8 mouse cellular contexts compared by ENCODE assay signal in the genomic region with DNA sequence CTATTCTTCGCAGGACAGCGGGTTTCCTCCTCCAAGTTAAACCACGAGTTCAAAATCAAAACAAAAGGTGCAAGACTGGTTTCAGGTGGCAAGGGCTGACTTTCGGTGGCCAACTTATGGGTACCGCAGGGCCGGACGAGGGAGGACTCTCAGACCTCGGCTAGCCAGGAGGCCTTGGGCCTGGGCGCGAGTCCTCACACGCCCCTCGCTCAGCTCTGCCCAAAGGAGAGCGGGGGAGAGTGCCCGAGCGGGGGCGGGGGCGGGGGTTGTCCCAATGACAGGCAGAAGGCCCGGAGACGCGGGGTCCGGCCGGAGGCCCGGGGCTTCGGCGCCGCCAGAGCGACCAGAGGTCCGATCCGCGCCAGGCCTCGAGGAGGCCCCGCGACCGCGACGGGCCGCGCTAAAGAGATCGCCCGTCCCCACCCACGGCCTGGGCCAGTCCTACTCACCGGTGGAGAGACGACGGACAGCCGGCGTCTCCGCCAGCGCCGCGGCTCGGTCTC. TPM values are rescaled to one million over a fixed set of nuclear protein-coding genes. Genes with fewer than 3 reads are reported as not detected.
A peak's percentile ranks its signal among the peaks of the same experiment; 100 is the strongest.
DNase-seq lines count a peak whose midpoint lies in the region; ATAC-seq and TF ChIP-seq lines count a peak whose summit lies in the region.

No protein-coding gene starts in this region.

- peak overlapping the region; percentile 89 for H3ac ChIP-seq in C2C12 (ENCODE audit: control insufficient read depth, insufficient read length, low read depth)

- no peaks in the 10 kb centered on the region for H3K27me3 ChIP-seq in heart, embryonic 11.5 days (ENCODE audit: control insufficient read depth, insufficient read depth, low read length)
- H3K27me3 ChIP-seq in C2C12 (ENCODE audit: control insufficient read depth, insufficient read depth, insufficient read length): no peaks in the 10 kb centered on the region
- no peaks in the 10 kb centered on the region for H3K27me3 ChIP-seq in hindbrain, embryonic 12.5 days
- no peaks in the 10 kb centered on the region for H3K27me3 ChIP-seq in lung, postnatal 0 days (replicated peaks; ENCODE audit: insufficient read depth, low read length)

- no peak for TF ChIP-seq EP300 in lung, postnatal 0 days (IDR thresholded peaks at IDR 0.05)

- H3K36me3 ChIP-seq in heart, embryonic 11.5 days (ENCODE audit: control insufficient read depth, insufficient read depth, low read length): no peaks in the 10 kb centered on the region
- no peaks in the 10 kb centered on the region for H3K36me3 ChIP-seq in C2C12 (ENCODE audit: control insufficient read depth, insufficient read depth)
- no peaks in the 10 kb centered on the region for H3K36me3 ChIP-seq in hindbrain, embryonic 12.5 days
- H3K36me3 ChIP-seq in lung, postnatal 0 days (ENCODE audit: insufficient read depth, low read length): no peaks in the 10 kb centered on the region

- DNase-seq in heart, adult 11 months: no peak
- DNase-seq in embryo, embryonic 10.5 days (ENCODE audit: low spot score): peak; percentile 63
- no peak for DNase-seq in lung, postnatal 0 days (ENCODE audit: low spot score)
- DNase-seq in skeletal muscle tissue, adult 2 months (ENCODE audit: low read depth, low spot score): peak; percentile 15
- no peak for DNase-seq in cerebellum, adult 11 months

- H3K9ac ChIP-seq in heart, embryonic 11.5 days (ENCODE audit: low read depth, low read length): peak overlapping the region; percentile 84
- H3K9ac ChIP-seq in hindbrain, embryonic 12.5 days: peak overlapping the region; percentile 90
- H3K9ac ChIP-seq in lung, postnatal 0 days (replicated peaks; ENCODE audit: low read depth): peak overlapping the region; percentile 84

- H3K4me2 ChIP-seq in heart, embryonic 11.5 days: peak overlapping the region; percentile 68
- peak overlapping the region; percentile 65 for H3K4me2 ChIP-seq in hindbrain, embryonic 12.5 days (replicated peaks)
- H3K4me2 ChIP-seq in lung, postnatal 0 days (replicated peaks; ENCODE audit: low read depth, low read length): peak overlapping the region; percentile 84

- TF ChIP-seq CTCF in C2C12 (IDR thresholded peaks at IDR 0.05; ENCODE audit: control insufficient read depth, insufficient read depth, insufficient read length): no peak
- no peak for TF ChIP-seq CTCF in lung, postnatal 0 days (IDR thresholded peaks at IDR 0.05)

- H3K27ac ChIP-seq in heart, embryonic 11.5 days (ENCODE audit: low read depth, low read length): peak overlapping the region; percentile 70
- peak overlapping the region; percentile 83 for H3K27ac ChIP-seq in hindbrain, embryonic 12.5 days
- H3K27ac ChIP-seq in lung, postnatal 0 days (ENCODE audit: low read length): peak overlapping the region; percentile 87

- no peaks in the 10 kb centered on the region for H3K9me3 ChIP-seq in heart, embryonic 11.5 days (replicated peaks; ENCODE audit: control insufficient read depth, low read length)
- H3K9me3 ChIP-seq in hindbrain, embryonic 12.5 days (replicated peaks): no peaks in the 10 kb centered on the region
- no peaks in the 10 kb centered on the region for H3K9me3 ChIP-seq in lung, postnatal 0 days (ENCODE audit: low read length)

- peaks cover 41% of the 10 kb centered on the region for H3K79me2 ChIP-seq in C2C12 (ENCODE audit: control insufficient read depth, insufficient read depth)

- peaks cover 11% of the 10 kb centered on the region; the same call in 1 of the 2 replicates for H3K4me1 ChIP-seq in heart, embryonic 11.5 days (ENCODE audit: control insufficient read depth, insufficient read depth, low read length)
- peaks cover 22% of the 10 kb centered on the region for H3K4me1 ChIP-seq in hindbrain, embryonic 12.5 days
- H3K4me1 ChIP-seq in lung, postnatal 0 days (ENCODE audit: insufficient read depth, low read depth, low read length): 0 out of 2 replicates have a peak, but pooled peaks cover 3% of the 10 kb centered on the region

- peaks cover 18% of the 10 kb centered on the region for H3K79me3 ChIP-seq in C2C12 (ENCODE audit: low read depth)

- peak; percentile 76 for ATAC-seq in heart, embryonic 11.5 days (replicated peaks; ENCODE audit: insufficient number of reproducible peaks, low FRiP score, low TSS enrichment)
- peak; percentile 91 for ATAC-seq in hindbrain, embryonic 12.5 days (ENCODE audit: low FRiP score)
- peak; percentile 85 for ATAC-seq in lung, postnatal 0 days

- H3K4me3 ChIP-seq in heart, embryonic 11.5 days (ENCODE audit: low read depth, low read length): peak overlapping the region; percentile 79
- peak overlapping the region; percentile 89 for H3K4me3 ChIP-seq in C2C12 (ENCODE audit: insufficient read depth, poor library complexity, severe bottlenecking)
- peak overlapping the region; percentile 73 for H3K4me3 ChIP-seq in hindbrain, embryonic 12.5 days
- H3K4me3 ChIP-seq in lung, postnatal 0 days (ENCODE audit: low read depth, low read length): peak overlapping the region; percentile 88

- WGBS in heart, embryonic 11.5 days (ENCODE audit: insufficient replicate concordance): under 1% methylated on average over 40 of the region's 51 CpGs
- WGBS in hindbrain, embryonic 12.5 days: under 1% methylated on average over 28 of the region's 51 CpGs
- 0% methylated on average over 19 of the region's 51 CpGs for WGBS in lung, postnatal 0 days

TF ChIP-seq in C2C12, 6 proteins besides CTCF, POLR2A, EP300 and RAD21:
- TF ChIP-seq MYOG (IDR thresholded peaks at IDR 0.05; ENCODE audit: control insufficient read depth, extremely low read depth, insufficient read length): no peak

RNA-seq across cellular contexts. Expression of a gene that starts 0.4 kb away (rescaled TPM):
- 12.2 and 15.0 TPM in 2 replicates for polyA plus RNA-seq in heart, embryonic 11.5 days (2014; fragmentation: Nextera tagmentation; extraction: Ambion mirVana)
- 11.3 TPM for polyA plus RNA-seq in C2C12 (2012; fragmentation: generic; extraction: Trizol)
- polyA plus RNA-seq in hindbrain, embryonic 12.5 days (2016; fragmentation: Nextera tagmentation; extraction: Ambion mirVana): 29.1 and 33.0 TPM in 2 replicates
- polyA plus RNA-seq in lung, postnatal 0 days (2015; fragmentation: Nextera tagmentation; extraction: Ambion mirVana): 9.1 and 9.9 TPM in 2 replicates

RNA-seq across cellular contexts. Expression of a gene that starts 15.0 kb away (rescaled TPM):
- 31.1 and 40.2 TPM in 2 replicates for polyA plus RNA-seq in heart, embryonic 11.5 days (2014; fragmentation: Nextera tagmentation; extraction: Ambion mirVana)
- polyA plus RNA-seq in C2C12 (2012; fragmentation: generic; extraction: Trizol): 25.6 TPM
- 71.7 and 72.2 TPM in 2 replicates for polyA plus RNA-seq in hindbrain, embryonic 12.5 days (2016; fragmentation: Nextera tagmentation; extraction: Ambion mirVana)
- polyA plus RNA-seq in lung, postnatal 0 days (2015; fragmentation: Nextera tagmentation; extraction: Ambion mirVana): 36.9 and 38.7 TPM in 2 replicates

Comparison
In these comparisons a context has a peak if more than half of its experiments do, and no peak if none do; other contexts are left out.
1. DNase-seq: peak in embryo, embryonic 10.5 days (single experiment) and skeletal muscle tissue, adult 2 months (single experiment); none in heart, adult 11 months (single experiment), lung, postnatal 0 days (single experiment) and cerebellum, adult 11 months (single experiment).
2. Peak in every context shown above with its lines, with median percentiles within 50 percentile points of each other: ATAC-seq, H3K27ac ChIP-seq, H3K4me2 ChIP-seq, H3K4me3 ChIP-seq and H3K9ac ChIP-seq.